Mouse (Mus musculus): ENCODE measurements at regions not wholly inside any gene's neighbourhood (a gene's known extent, or its start where the extent isn't known, plus 50 kb on each side); places are given as distances from the start of the nearest gene placed in this dataset.

DNA sequence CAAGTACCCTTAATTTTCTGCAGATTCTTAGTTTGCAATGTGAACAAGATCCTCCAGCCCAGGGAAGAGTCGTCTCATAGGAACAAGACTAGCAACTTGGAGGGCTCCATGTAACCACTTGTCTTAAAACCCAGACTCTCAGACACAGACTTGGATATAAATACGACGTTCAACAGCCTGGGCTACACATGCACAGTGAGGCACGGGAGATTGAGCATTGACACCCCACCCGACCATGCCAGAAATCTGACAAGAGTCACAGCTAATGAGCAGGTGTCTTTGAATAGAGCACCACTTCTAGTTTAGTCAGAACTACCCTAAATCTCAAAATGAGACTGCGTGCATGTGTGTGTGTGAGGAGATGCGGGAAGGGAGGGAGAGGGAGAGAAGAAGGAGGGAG lies 243.5 kb downstream of the Sox4 start:
- TF ChIP-seq TAL1 (IDR thresholded peaks at IDR 0.05; ENCODE audit: low read length) = no peak
- no peak for TF ChIP-seq GATA1 (IDR thresholded peaks at IDR 0.05; ENCODE audit: low read length)

All from erythroblast, embryonic 14.5 days (primary cell).